Mouse (Mus musculus): ENCODE results near the gene Ptbp3.
"Not testable (repeated sequence)": the region's sequence is repeated elsewhere in the genome, so short reads cannot be mapped to it uniquely, and the experiment has no call there.

Gene Ptbp3

DNA sequence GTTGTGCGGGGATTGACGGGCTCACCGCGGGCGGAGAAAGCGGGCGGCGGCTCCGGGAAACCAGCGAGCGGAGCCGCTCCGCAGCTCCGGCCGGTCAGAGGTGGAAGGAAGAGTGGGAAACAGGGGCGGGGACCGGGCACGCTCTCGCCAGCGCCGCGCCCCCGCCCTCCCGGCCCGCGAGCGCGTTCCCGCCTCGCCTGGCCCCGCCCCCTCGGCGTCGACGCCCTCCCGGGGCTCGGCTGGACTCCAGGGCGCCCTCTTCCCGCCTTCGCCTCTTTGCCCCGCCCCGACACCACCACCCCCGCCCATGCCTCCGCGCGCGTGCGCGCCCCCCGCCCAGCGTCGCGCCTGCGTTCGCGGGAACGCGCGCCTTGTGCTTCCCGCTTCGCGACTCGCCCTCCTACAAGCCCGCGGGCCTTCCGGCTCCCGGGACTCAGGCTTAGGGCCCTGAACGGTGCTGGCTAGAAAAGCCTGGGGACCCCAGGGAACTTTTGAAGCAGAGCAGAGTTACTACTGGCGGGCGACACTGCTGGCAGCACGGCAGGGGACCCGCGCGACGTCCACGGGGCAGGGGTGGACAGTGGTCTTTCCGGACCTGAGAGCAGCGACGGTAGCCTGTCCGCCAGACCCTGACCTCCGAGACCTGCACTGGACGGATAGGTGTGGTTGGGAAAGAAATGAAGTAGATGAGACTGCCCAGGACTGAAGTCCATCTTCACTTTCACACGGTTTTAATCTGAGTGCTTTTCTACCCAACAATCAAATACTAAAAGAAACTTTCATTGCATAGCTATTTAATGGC, at the start of gene Ptbp3:
Gene Ptbp3 (minus strand): TSS at position 190 of the 802 bp plus-strand sequence.
- DNase-seq = peak; percentile 96 to 97

DNA sequence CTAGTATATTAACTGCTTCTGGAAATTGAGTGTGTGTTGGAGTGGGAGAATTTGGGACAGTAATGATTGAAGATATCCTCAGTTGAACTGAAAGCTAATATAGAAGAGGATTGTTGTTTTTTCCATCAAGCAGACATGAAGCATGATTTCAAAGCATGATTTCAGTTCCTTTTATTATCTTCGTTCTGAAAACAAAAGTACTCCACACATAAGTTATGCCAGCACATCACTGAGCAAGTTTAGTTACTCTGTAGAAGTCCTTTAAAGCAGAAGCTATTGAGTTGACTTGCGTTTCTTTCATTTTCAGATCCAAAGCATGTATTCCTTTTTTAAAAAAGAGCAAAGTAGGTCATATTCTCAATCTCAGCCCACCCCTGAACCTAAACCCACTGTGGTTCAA, 47.4 kb upstream of the Ptbp3 start:
- DNase-seq = no peak

DNA sequence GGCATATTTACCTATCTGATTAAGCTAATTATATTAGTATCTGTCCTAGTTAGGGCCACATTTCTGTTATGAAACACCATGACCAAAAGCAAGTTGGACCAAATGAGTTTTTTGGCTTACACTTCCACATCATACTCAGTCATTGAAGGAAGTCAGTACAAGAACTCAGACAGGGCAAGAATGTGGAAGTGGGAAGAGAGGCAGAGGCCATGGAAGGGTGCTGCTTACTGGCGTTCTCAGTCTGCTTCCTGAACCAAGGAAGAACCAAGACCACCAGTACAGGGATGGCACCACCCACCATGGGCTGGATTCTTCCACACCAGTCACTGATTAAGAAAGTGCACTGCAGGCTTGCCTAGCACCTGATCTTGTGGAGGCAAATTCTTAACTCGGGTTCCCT, 45.5 kb upstream of the Ptbp3 start:
- DNase-seq = no peak

DNA sequence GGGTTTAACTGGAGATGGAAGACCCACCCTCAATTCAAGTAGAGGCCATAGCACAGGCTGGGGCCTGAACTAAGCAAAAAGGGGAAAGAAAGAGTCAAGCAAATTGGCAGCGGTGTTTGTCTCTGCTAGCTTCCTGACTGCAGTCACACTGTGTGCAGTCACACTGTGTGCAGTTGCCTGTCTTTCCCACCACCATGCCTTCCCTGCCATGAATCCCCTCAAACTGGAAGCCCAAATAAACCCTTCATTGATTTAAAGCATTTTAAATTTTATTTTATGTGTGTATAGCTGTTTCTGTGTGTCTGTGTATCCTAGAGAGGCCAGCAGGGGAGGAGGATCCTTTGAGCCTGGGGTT, 38.7 kb upstream of the Ptbp3 start:
- DNase-seq = no peak

GRCm38 (mm10) chr4:59587215-59587871, 38.2 kb upstream of the Ptbp3 start:
- no peak for DNase-seq

- DNase-seq = no peak
Observed at GRCm38 (mm10) chr4:59585097-59585496, 35.9 kb upstream of the Ptbp3 start.

DNA sequence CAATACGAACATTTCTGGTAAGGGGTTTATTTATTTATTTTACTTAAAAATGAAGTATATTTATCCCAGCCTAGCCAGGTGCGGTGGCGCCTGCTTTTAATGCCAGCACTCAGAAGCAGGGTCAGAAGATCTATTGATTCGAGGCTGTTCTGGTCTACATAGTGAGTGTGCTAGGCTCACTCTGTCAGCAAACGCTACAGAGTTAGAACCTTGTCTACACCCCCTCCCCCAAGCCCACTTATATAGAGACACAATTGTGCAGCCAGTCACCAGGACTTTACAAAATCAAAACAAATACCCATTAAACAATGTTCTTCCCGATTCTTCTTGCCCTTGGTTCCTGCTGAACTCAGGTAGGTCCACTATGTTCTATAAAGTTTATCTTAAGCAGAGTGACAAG, 33.0 kb upstream of the Ptbp3 start:
- no peak for DNase-seq

GRCm38 (mm10) chr4:59581314-59582185, 32.4 kb upstream of the Ptbp3 start, which contains the start of gene Hsdl2:
Hsdl2 (plus strand) TSS chr4:59581563.
- peak; percentile 100 for DNase-seq

DNA sequence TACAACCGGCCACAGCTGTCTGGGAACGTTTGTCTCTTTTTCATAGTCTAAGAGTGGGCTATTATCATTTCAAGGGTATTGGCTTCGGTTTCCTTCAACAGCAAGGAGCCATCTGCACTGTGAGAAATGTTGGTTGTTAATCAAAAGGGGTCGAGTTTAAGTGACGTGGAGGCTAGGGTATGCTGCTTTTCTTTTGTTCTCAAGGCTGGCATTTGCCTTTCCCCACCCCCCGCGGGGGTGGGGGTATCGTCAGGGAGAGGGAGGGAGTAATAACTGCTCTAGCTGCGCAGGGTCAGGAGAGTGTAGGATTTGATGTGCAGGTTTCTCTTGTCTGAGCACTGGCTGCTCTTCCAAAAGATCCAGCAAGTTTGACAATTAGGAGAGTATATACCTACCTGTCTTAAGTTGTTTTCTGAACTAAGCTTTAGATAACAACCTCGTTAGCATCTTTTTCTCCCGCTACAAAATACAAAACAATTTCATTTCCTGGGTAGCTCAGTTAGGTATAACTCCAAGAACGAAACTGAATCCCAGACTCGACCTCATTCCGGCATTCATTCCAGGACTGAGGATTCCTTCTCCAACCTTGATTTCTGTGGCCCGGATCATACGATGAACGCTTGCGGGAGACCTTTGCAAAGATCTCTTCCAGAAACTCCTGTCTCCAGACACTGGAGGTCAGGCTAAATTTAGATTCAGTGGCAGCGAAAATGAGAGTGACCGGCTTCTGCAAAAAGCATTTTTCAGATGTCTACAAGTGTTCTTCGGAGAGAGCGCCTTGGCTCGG, 31.5 kb upstream of the Ptbp3 start:
- peak; percentile 54 to 72 for DNase-seq

GRCm38 (mm10) chr4:59575184-59575958, 26.2 kb upstream of the Ptbp3 start:
- DNase-seq = no peak

DNA sequence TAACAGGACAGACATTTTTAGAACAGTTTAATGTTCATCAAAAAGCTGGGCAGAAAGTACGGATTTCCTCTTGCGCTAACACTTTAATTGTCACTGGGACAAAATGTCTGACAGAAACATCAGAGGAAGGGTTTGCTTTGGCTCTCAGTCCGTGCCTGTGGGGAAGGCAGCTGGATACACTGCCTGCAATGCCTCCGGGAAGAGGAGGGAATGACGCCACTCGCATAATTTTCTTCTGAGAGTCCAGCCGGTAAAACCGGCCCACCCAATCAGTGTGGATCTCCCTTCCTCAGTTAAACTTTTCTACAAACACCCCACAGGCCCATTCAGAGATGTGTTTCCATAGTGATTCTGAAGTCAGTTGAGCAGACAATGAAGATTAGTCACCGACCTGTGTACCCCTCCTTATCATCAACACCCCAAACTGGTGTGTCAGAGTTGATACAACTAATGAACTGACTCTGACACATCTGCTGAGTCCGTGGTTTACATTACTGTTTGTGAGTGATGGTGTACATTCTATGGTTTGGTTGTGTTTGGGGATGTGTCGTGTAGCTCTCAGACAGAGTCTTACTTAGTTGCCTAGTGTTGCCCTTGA, 23.5 kb upstream of the Ptbp3 start:
- no peak for DNase-seq

GRCm38 (mm10) chr4:59570519-59570918, 21.4 kb upstream of the Ptbp3 start:
- DNase-seq = not testable (repeated sequence)

DNA sequence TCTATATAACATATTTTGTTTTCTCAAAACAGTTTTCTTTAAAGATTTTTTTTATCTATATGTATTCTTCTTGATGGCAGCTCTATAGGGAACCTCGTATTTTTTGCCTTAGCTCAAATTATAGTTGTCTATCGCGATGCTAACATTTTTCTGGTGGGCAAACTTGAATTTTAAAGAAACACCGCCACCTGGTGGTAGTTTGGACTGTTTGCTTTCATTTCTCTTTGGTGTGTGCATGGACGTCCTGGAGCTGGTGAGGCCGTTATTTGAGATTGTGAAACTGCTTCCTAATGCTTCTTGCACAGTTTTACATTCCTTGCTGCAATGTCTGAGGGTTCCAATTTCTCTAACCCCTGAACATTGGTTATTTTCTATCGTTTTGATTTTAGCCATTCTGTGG, 20.4 kb upstream of the Ptbp3 start:
- peak; percentile 52 to 63 for DNase-seq

DNA sequence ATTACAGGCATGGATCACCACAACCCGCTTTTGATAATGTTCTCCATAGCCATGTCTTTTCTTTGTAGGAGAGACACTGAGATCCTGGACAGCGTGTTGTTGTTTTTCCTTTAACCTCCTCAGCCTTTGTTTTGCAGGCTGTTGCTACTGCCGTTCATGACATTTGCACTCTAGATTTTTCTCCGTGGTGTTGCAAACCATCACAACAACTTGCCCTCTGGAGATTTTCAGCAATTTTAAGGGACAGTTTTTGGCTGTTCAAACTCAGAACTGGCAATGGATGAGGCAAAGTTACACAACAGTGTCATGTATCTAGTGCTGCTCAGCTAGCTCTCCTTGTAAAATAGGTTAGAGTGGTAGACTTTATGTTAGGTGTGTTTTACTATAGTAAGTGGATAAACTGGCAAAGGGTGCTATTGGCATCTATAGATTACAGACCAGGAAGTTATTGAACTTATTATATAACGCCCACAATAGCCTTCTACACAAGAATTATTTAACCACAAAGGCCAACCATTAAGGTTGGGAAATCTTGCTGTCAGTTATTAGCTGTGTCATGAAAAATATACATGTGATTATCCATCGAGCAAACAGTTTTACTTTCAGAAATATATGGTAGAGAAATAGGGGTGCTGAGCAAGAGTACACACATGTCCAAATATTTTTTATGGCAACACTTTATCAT, 18.6 kb upstream of the Ptbp3 start:
- DNase-seq = no peak

DNA sequence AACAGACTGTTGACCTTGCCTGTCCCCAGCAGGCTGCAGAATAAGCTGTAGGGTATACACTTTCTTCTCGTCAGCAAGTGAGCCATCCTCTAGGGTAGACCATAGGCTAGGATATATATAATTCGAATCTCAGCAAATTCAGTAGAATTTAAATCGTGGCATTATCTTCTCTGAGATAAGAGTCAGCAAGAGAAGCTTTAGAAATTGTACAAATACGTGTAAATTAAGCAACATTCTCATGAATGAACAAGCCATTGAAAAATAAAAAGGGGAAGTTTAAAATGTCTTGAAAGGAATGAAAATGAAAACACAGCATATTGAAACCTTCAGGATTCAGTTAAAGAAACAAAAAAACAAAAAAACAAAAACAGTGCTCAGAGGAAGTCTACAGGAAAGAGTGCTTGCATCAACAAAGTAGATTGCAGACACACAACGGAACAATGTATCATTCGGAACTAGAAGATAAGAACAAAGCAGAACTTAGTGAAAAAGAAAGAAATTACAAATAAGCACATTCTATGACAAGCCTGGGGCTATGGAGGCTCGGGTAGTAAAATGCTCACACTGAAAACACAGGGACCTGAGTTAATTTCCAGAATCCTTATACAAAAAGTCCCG, 16.5 kb upstream of the Ptbp3 start:
- no peak for DNase-seq

DNA sequence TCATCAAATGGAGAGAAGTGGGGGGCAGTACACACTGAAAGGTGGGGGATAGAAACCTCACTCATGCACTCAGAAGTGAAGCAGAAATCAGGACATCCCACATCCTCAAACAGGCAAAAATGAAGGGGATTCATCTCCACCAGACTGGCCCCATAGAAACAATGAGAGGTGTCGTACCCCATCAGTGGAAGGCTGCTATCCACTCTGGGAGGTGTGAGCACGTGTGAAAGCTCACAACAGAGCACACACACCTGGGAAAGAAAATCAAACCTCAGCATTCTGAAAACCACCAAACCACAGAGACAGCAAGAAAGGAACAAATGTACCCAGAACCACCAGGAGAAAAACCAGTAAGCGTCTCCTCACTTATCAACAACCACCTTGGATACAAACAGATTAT, 15.0 kb upstream of the Ptbp3 start:
- DNase-seq = no peak

DNA sequence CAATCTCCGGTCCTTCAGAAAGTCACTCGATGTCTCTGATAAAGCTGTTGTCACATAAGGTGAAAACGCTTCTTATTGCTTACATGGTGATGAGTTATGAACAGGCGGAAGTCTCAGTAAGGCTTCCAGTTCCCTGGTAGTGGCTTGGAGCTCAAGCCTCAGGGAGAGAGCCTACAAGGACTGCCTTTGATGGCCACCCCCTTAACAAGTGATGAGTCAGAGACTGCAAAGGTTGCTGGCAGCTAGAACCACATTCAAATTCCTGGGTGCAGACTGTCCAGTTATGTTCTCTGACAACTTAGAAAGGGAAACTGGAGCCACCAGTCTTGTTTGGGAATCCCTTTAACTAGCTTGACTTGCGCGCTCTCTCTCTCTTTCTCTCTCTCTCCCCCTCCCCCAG, 11.0 kb upstream of the Ptbp3 start:
- no peak for DNase-seq

DNA sequence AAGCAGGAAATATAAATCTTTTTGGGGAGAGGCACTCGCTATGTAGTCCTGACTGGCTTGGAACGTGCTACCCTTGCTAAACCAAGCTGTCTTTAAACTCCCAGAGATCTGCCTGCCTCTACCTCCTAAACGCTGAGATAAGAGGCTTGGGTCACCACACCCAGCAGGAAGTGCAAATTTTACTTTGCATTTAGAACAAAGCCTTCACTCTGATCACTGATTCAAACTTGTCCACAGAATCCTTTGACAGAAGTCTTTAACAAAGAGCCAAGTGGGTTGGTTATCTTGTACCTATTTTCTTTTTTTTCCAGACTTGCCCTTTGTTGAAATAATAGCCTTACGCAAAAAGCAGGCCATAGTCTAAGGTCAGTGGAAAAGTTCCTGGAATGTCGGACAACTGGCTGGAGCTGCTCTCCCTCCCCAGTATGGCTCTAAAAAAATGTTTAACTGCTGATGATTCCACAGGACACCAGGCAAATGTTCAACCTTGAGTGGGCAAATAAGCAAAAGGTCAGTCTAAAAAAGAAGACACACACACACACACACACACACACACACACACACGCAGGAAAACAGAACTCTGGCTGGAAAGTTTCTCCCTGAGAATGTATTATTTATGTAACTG, 9.0 kb upstream of the Ptbp3 start:
- DNase-seq = no peak

DNA sequence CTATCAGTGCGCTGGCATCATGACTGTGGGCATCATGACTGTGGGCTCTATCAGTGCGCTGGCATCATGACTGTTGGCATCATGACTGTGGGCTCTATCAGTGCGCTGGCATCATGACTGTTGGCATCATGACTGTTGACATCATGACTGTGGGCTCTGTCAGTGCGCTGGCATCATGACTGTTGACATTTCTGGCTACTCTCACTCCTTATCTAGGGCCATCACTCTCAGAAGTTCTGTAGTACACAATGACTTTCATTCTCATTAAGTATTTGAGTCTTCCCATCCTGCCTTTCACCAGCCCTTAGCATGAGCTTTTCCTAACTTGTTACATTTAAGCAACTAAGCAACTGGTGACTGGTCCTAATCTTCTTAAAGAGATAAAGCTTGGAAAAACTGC, 8.2 kb upstream of the Ptbp3 start:
- DNase-seq = not testable (repeated sequence)

GRCm38 (mm10) chr4:59555177-59555576, 6.0 kb upstream of the Ptbp3 start:
- DNase-seq = no peak
